Mouse (Mus musculus) E14TG2a.4 (cell line): Measurements from ENCODE around the gene Rad9a.
"Not testable (repeated sequence)": the region's sequence is repeated elsewhere in the genome, so short reads cannot be mapped to it uniquely, and the experiment has no call there.

Experiments used
- H3K27me3 ChIP-seq: 2 replicates; pipeline ENCODE4 v1.6.1; 2014; ENCODE audit warnings: low read length, control low read depth; ENCODE audit not compliant: insufficient read depth
- H3K36me3 ChIP-seq: 2 replicates; pipeline ENCODE4 v1.6.1; 2014; ENCODE audit warnings: low read length, control low read depth; ENCODE audit not compliant: insufficient read depth
- H3K4me1 ChIP-seq: replicated peaks from 2 replicates; pipeline ENCODE4 v1.6.1; 2014; ENCODE audit warnings: low read depth, low read length, control low read depth
- H3K4me3 ChIP-seq: replicated peaks from 2 replicates; pipeline ENCODE4 v1.5.1; 2014; ENCODE audit warnings: mild to moderate bottlenecking, low read length
- H3K9me3 ChIP-seq: 2 replicates; pipeline ENCODE4 v1.6.1; 2014; ENCODE audit warnings: low read length, control low read depth
- CTCF ChIP-seq: conservative IDR thresholded peaks from 2 replicates; pipeline ENCODE4 v1.5.1; 2014; ENCODE audit warnings: low read length
- NANOG ChIP-seq: IDR thresholded peaks from 2 replicates; pipeline ENCODE4 v1.6.1; 2014; ENCODE audit warnings: borderline replicate concordance, low read length, mixed read lengths
- POU5F1 ChIP-seq: IDR thresholded peaks from 2 replicates; pipeline ENCODE4 v1.6.1; 2014; ENCODE audit warnings: low read length, borderline replicate concordance

Rad9a gene

GRCm38 (mm10) chr19:4201291-4201909 lies at the start of gene Rad9a:
Gene Rad9a, minus strand, starts transcription at chr19:4201662.
- Histone ChIP-seq H3K36me3 (peaks cover 45% of the 10 kb centered on the region), H3K4me1 (peaks cover 82% of the 10 kb centered on the region), H3K9me3 (no peaks in the 10 kb centered on the region), H3K4me3 (peak within 1 kb of the TSS; percentile 92), H3K27me3 (peaks cover 3% of the 10 kb centered on the region; the same call in 1 of the 2 replicates)
- no peak for TF ChIP-seq NANOG
- TF ChIP-seq POU5F1 = no peak
- TF ChIP-seq CTCF = no peak

- H3K27me3 ChIP-seq, H3K4me1 ChIP-seq, H3K4me3 ChIP-seq, H3K36me3 ChIP-seq, H3K9me3 ChIP-seq: not testable (repeated sequence)
These were observed 47.2 kb upstream of the Rad9a start for GRCm38 (mm10) chr19:4248683-4249082.

- H3K9me3 ChIP-seq = no peaks in the 10 kb centered on the region
- no peak overlapping the region for H3K4me3 ChIP-seq
- no peaks in the 10 kb centered on the region for H3K27me3 ChIP-seq
- no peaks in the 10 kb centered on the region for H3K36me3 ChIP-seq
- H3K4me1 ChIP-seq = no peaks in the 10 kb centered on the region; the same call in 1 of the 2 replicates
- TF ChIP-seq CTCF (peak; percentile 70), POU5F1 (no peak), NANOG (no peak)
These were observed 45.5 kb upstream of the Rad9a start for GRCm38 (mm10) chr19:4247010-4247409.

- no peak overlapping the region for H3K4me3 ChIP-seq
- H3K9me3 ChIP-seq = no peaks in the 10 kb centered on the region
- TF ChIP-seq CTCF (no peak), NANOG (no peak), POU5F1 (no peak)
- no peaks in the 10 kb centered on the region; the same call in 1 of the 2 replicates for H3K4me1 ChIP-seq
- H3K36me3 ChIP-seq = no peaks in the 10 kb centered on the region
- no peaks in the 10 kb centered on the region for H3K27me3 ChIP-seq
These were observed 43.3 kb upstream of the Rad9a start for GRCm38 (mm10) chr19:4244775-4245174.

- TF ChIP-seq NANOG (no peak), CTCF (no peak), POU5F1 (no peak)
- Histone ChIP-seq H3K4me1 (no peaks in the 10 kb centered on the region; the same call in 1 of the 2 replicates), H3K9me3 (no peaks in the 10 kb centered on the region), H3K27me3 (peaks cover 2% of the 10 kb centered on the region; the same call in 1 of the 2 replicates), H3K36me3 (no peaks in the 10 kb centered on the region), H3K4me3 (no peak overlapping the region)
These were observed 41.0 kb upstream of the Rad9a start for GRCm38 (mm10) chr19:4242416-4242815.

DNA sequence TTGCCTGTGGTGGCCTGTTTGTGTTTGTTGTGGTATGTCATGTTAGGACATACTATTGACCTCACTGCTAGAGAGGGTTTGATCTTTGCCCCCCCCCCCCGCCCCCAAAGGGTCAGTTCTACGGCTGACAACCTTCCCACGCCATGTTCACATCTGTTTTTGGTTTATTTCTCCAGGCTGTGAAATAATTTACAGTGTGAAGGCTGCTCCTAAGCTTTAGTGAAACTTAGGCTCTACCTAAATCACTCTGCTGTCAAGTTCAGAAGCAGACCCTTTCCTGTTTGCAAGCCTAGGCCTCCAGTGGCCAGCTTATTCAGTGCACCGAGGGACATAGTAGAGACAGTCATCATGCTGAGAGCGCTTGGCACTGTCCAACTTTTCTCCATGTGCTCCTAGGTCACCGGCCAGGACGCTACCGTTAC lies 38.8 kb upstream of the Rad9a start:
- Histone ChIP-seq H3K27me3 (peaks cover 2% of the 10 kb centered on the region; the same call in 1 of the 2 replicates), H3K36me3 (no peaks in the 10 kb centered on the region), H3K4me3 (no peak overlapping the region), H3K4me1 (peaks cover 7% of the 10 kb centered on the region; the same call in 1 of the 2 replicates), H3K9me3 (no peaks in the 10 kb centered on the region)
- TF ChIP-seq NANOG (no peak), CTCF (no peak), POU5F1 (no peak)

GRCm38 (mm10) chr19:4234548-4234947 lies 33.1 kb upstream of the Rad9a start:
- no peak overlapping the region for H3K4me3 ChIP-seq

GRCm38 (mm10) chr19:4232651-4233050 lies 31.2 kb upstream of the Rad9a start:
- Histone ChIP-seq H3K4me3 (peak overlapping the region; percentile 80; the same call in 1 of the 2 replicates), H3K36me3 (no peaks in the 10 kb centered on the region), H3K9me3 (no peaks in the 10 kb centered on the region), H3K27me3 (0 out of 2 replicates have a peak, but pooled peaks cover 10% of the 10 kb centered on the region), H3K4me1 (peaks cover 53% of the 10 kb centered on the region)
- no peak for TF ChIP-seq CTCF
- no peak for TF ChIP-seq POU5F1
- TF ChIP-seq NANOG = no peak

More at GRCm38 (mm10) chr19:4234548-4234947, 33.1 kb upstream of the Rad9a start:
- H3K36me3 ChIP-seq = no peaks in the 10 kb centered on the region
- H3K4me1 ChIP-seq = peaks cover 34% of the 10 kb centered on the region
- H3K9me3 ChIP-seq = no peaks in the 10 kb centered on the region
- H3K27me3 ChIP-seq = peaks cover 5% of the 10 kb centered on the region; the same call in 1 of the 2 replicates
- TF ChIP-seq CTCF (no peak), NANOG (no peak), POU5F1 (no peak)

- TF ChIP-seq POU5F1 (no peak), NANOG (no peak), CTCF (no peak)
These were observed 30.7 kb upstream of the Rad9a start for GRCm38 (mm10) chr19:4232186-4232572.

More at GRCm38 (mm10) chr19:4232186-4232572, 30.7 kb upstream of the Rad9a start:
- Histone ChIP-seq H3K27me3 (0 out of 2 replicates have a peak, but pooled peaks cover 10% of the 10 kb centered on the region), H3K4me3 (peak overlapping the region; percentile 80), H3K9me3 (no peaks in the 10 kb centered on the region), H3K36me3 (no peaks in the 10 kb centered on the region), H3K4me1 (peaks cover 57% of the 10 kb centered on the region)
